Mouse (Mus musculus) embryo, embryonic 10.5 days (tissue): ENCODE measurements at regions not wholly inside any gene's neighbourhood (a gene's known extent, or its start where the extent isn't known, plus 50 kb on each side); places are given as distances from the start of the nearest gene placed in this dataset.
A peak's percentile ranks its signal among the peaks of the same experiment; 100 is the strongest.

Experiments
- DNase-seq: peaks from one replicate; pipeline ENCODE4 v3.0.0-alpha.2; 2015; ENCODE audit warnings: low spot score

GRCm38 (mm10) chr17:15193831-15194230 is 152.5 kb upstream of the Gm3448 start:
- DNase-seq, result no peak

- DNase-seq, result no peak
Measured at GRCm38 (mm10) chr17:15192840-15193239, 151.5 kb upstream of the Gm3448 start.

GRCm38 (mm10) chr17:15185217-15185616 is 143.9 kb upstream of the Gm3448 start:
- peak; percentile 68 for DNase-seq

- DNase-seq, result no peak
Measured at GRCm38 (mm10) chr17:15183800-15184199, 142.5 kb upstream of the Gm3448 start.

GRCm38 (mm10) chr17:15182105-15182504 is 140.8 kb upstream of the Gm3448 start:
- DNase-seq, result no peak

- DNase-seq, result no peak
Measured at GRCm38 (mm10) chr17:15180223-15180860, 139.0 kb upstream of the Gm3448 start.

GRCm38 (mm10) chr17:15179411-15179951 is 138.1 kb upstream of the Gm3448 start:
- no peak for DNase-seq

GRCm38 (mm10) chr17:15177390-15177789 is 136.1 kb upstream of the Gm3448 start:
- DNase-seq, result no peak

- DNase-seq, result no peak
Measured at GRCm38 (mm10) chr17:15174354-15174953, 133.1 kb upstream of the Gm3448 start.

GRCm38 (mm10) chr17:15167927-15168326 is 126.6 kb upstream of the Gm3448 start:
- DNase-seq, result no peak

- no peak for DNase-seq
Measured at GRCm38 (mm10) chr17:15157693-15158333, 116.5 kb upstream of the Gm3448 start.

- DNase-seq, result no peak
Measured at GRCm38 (mm10) chr17:15152996-15153735, 111.8 kb upstream of the Gm3448 start.

- DNase-seq, result no peak
Measured at GRCm38 (mm10) chr17:15152477-15152876, 111.1 kb upstream of the Gm3448 start.

GRCm38 (mm10) chr17:15151695-15152094 is 110.4 kb upstream of the Gm3448 start:
- DNase-seq, result no peak

- DNase-seq, result no peak
Measured at GRCm38 (mm10) chr17:15146607-15147006, 105.3 kb upstream of the Gm3448 start.

GRCm38 (mm10) chr17:15145191-15145968 is 104.0 kb upstream of the Gm3448 start:
- DNase-seq, result no peak

GRCm38 (mm10) chr17:15140391-15140790 is 99.1 kb upstream of the Gm3448 start:
- DNase-seq, result no peak
